Mouse (Mus musculus): ENCODE measurements at regions not wholly inside any gene's neighbourhood (a gene's known extent, or its start where the extent isn't known, plus 50 kb on each side); places are given as distances from the start of the nearest gene placed in this dataset.

- TF ChIP-seq CTCF (IDR thresholded peaks at IDR 0.05; ENCODE audit: low read depth, low read length) (no peak), POLR2A (IDR thresholded peaks at IDR 0.05; ENCODE audit: extremely low read depth, insufficient read depth, low read length) (no peak)
Observed at GRCm38 (mm10) chr4:89445214-89446155, 134.6 kb upstream of the Cdkn2b start.

All from liver, adult 2 months (tissue).